Mouse (Mus musculus) kidney, postnatal 0 days (tissue): ENCODE measurements around the gene Slc25a39. TPM values are rescaled to one million over a fixed set of nuclear protein-coding genes. Genes with fewer than 3 reads are reported as not detected.
A peak's percentile ranks its signal among the peaks of the same experiment; 100 is the strongest.
"Not testable (repeated sequence)": the region's sequence is repeated elsewhere in the genome, so short reads cannot be mapped to it uniquely, and the experiment has no call there.

Experiments used
- ATAC-seq: fragments of 200-750 bp; cut with Nextera tagmentation; replicated peaks from 2 replicates; pipeline ENCODE4 v1.8.0; 2017; ENCODE audit warnings: low read depth, moderate number of reproducible peaks, moderate TSS enrichment, moderate library complexity; ENCODE audit not compliant: low FRiP score
- DNase-seq: peaks from one replicate; pipeline ENCODE4 v3.0.0-alpha.2; 2016; ENCODE audit warnings: low spot score
- H3K27ac ChIP-seq: fragments of 300-500 bp; sonication (generic); 2 replicates; pipeline ENCODE4 v1.5.1; 2014; ENCODE audit warnings: mild to moderate bottlenecking
- H3K27me3 ChIP-seq: fragments of 300-500 bp; sonication (generic); 2 replicates; pipeline ENCODE4 v1.6.1; 2014; ENCODE audit warnings: low read length, mixed read lengths; ENCODE audit not compliant: insufficient read depth
- H3K36me3 ChIP-seq: fragments of 300-500 bp; sonication (generic); 2 replicates; pipeline ENCODE4 v1.6.1; 2014; ENCODE audit warnings: low read length, mixed read lengths; ENCODE audit not compliant: insufficient read depth
- H3K4me1 ChIP-seq: fragments of 300-500 bp; sonication (generic); replicated peaks from 2 replicates; pipeline ENCODE4 v1.6.1; 2014; ENCODE audit warnings: antibody characterized with exemption, low read length, mixed read lengths; ENCODE audit not compliant: insufficient read depth
- H3K4me2 ChIP-seq: fragments of 300-500 bp; sonication (generic); 2 replicates; pipeline ENCODE4 v1.6.1; 2014; ENCODE audit warnings: mild to moderate bottlenecking, low read length, moderate library complexity, mixed read lengths
- H3K4me3 ChIP-seq: fragments of 300-500 bp; sonication (generic); replicated peaks from 2 replicates; pipeline ENCODE4 v1.5.1; 2014; ENCODE audit warnings: low read depth, low read length
- H3K9ac ChIP-seq: fragments of 300-500 bp; sonication (generic); 2 replicates; pipeline ENCODE4 v1.6.1; 2014; ENCODE audit warnings: low read depth, low read length
- H3K9me3 ChIP-seq: fragments of 300-500 bp; sonication (generic); replicated peaks from 2 replicates; pipeline ENCODE4 v1.6.1; 2016; ENCODE audit warnings: low read length, inconsistent platforms, mixed read lengths
- CTCF ChIP-seq: IDR thresholded peaks from 2 replicates; pipeline ENCODE4 v1.5.1; 2016; ENCODE audit warnings: antibody characterized with exemption, low read depth, mild to moderate bottlenecking, moderate library complexity
- WGBS: fragments of 180-500 bp; shearing (Covaris S2); extraction: QIAGEN DNeasy Blood & Tissue Kit; methylation state at CpG from one replicate; pipeline ENCODE4 v1.1.7; 2014; 5-methylcytosine and 5-hydroxymethylcytosine counted together
- polyA plus RNA-seq: library from polyadenylated mRNA; unstranded; fragments of >200 nt; fragmentation: Nextera tagmentation; extraction: Ambion mirVana; gene quantifications from 2 replicates; pipeline ENCODE4 v1.2.1, GENCODE M21; 2015

Gene Slc25a39
- polyA plus RNA-seq, 1 experiment from 2014 or later = 352 TPM

DNA sequence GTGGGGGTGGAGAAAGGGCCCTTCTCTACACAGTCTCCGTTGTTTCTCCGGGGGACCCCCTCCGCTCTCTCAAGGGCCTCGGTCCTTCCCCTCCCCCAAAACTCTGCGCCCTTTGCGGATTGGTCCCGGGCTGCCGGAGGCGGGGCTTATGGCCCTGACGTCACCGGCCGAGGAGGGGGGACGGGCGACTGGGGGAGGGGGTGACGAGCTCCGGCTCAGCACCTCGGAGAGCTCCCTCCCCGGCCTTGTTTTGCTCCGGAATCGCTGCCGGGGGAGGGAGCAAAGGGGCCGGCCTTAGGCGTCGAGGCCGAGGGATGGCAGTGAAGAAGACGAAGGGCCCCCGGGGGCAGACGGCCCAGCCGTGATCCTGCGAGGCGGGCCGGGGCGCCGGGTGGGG lies 14.5 kb downstream of the Slc25a39 start, which contains the start of gene Rundc3a:
Gene Rundc3a, plus strand, starts transcription at position 166 of the 397 bp plus-strand sequence.
- Histone ChIP-seq H3K27ac (no peak within 1 kb of the TSS; the same call in 1 of the 2 replicates), H3K36me3 (no peaks in the 10 kb centered on the region), H3K4me1 (peaks cover 14% of the 10 kb centered on the region), H3K27me3 (0 out of 2 replicates have a peak, but pooled peaks cover 3% of the 10 kb centered on the region), H3K9ac (no peak within 1 kb of the TSS), H3K4me2 (peak within 1 kb of the TSS; percentile 74), H3K4me3 (peak within 1 kb of the TSS; percentile 31), H3K9me3 (no peaks in the 10 kb centered on the region)
- no peak for TF ChIP-seq CTCF
- WGBS = 1% methylated on average over 31 of the region's 34 CpGs
- ATAC-seq (peak; percentile 58), DNase-seq (peak; percentile 86)

DNA sequence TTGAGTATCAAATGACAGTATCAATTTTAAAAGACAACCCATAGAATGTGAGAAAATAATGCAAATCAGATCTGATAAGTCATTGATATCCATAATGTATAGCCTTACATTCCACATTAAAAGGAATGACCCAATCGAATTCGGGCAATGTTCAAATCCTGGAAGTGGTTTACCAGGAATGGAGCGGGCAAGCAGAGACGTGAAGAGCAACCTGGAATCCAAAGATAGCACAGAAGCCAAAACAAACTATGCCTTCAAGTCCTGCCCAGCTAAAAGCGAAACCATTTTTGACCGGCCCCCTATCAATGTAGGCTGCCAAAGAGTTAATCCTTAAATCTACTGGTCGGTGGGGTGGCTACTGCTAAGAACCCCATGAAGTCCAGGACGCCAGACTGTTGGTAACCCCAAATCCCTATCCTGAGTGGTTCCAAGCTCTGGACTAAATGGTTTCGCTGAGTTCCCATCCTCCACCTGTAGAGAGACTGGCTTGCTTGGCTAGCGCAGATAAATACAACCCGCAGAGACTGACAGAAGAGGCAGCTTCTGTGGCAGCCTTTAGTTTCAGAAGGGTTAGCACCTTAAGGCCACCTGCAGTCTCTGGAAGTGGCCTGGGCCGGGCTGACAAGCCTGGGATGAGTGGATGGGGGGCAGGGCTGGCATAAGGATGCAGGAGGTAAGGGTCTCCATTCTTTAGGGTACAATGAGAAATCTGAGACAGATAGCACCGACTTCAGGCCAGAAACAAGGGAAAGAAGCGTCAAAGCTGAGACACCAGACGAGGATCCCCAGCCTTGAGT lies 15.1 kb downstream of the Slc25a39 start:
- no peak for TF ChIP-seq CTCF

DNA sequence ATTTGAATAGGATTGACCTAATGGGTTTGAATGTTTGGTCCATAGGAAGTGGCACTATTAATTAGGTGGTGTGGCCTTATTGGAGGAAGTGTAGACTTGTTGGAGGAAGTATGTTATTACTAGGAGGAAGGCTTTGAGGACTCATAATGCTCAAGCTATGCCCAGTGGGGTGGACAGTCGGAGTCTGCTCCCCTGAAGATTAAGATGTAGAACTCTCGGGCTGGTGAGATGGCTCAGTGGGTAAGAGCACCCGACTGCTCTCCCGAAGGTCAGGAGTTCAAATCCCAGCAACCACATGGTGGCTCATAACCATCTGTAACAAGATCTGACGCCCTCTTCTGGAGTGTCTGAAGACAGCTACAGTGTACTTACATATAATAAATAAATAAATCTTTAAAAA lies 18.3 kb downstream of the Slc25a39 start:
- H3K4me3 ChIP-seq, H3K27ac ChIP-seq, H3K36me3 ChIP-seq, H3K4me2 ChIP-seq, DNase-seq, H3K9me3 ChIP-seq, H3K27me3 ChIP-seq, H3K9ac ChIP-seq, ATAC-seq: not testable (repeated sequence)
- WGBS = 87% methylated on average over 4 of the region's 5 CpGs
- H3K4me1 ChIP-seq = peaks cover 14% of the 10 kb centered on the region

More for the DNA sequence above, 15.1 kb downstream of the Slc25a39 start:
- ATAC-seq = peak; percentile 12; the same call in 1 of the 2 replicates
- no peaks in the 10 kb centered on the region for H3K9me3 ChIP-seq
- no peaks in the 10 kb centered on the region for H3K36me3 ChIP-seq
- H3K27me3 ChIP-seq = 0 out of 2 replicates have a peak, but pooled peaks cover 3% of the 10 kb centered on the region
- no peak for DNase-seq
- peaks cover 14% of the 10 kb centered on the region for H3K4me1 ChIP-seq
- no peak overlapping the region for H3K9ac ChIP-seq
- no peak overlapping the region for H3K27ac ChIP-seq
- peak overlapping the region; percentile 31 for H3K4me3 ChIP-seq
- H3K4me2 ChIP-seq = peak overlapping the region; percentile 74
- WGBS = 20% methylated on average over 15 of the region's 15 CpGs

DNA sequence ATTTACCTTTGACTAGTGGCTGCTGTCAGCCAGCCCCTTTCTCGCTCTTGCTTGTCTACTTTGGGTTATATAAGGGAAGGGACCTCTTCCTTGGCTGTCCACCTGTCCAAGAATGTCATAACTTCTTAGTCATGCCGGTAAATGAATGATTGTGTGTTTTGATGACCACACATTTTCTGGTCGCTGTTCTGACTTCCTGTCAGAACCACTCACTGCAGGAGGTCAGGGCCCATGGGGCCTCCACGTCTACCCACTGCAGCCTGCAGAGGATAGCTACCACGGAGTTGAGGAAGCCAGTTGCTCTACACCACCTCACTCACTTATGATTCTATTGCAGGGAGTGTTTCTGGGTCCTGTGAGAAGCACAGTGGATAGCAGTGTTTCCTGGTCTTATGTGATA lies 21.6 kb downstream of the Slc25a39 start:
- no peak overlapping the region for H3K4me3 ChIP-seq
- H3K27ac ChIP-seq = no peak overlapping the region
- H3K36me3 ChIP-seq = no peaks in the 10 kb centered on the region
- H3K9me3 ChIP-seq = no peaks in the 10 kb centered on the region
- H3K27me3 ChIP-seq = no peaks in the 10 kb centered on the region
- no peak for TF ChIP-seq CTCF
- no peak overlapping the region for H3K9ac ChIP-seq
- ATAC-seq (no peak), DNase-seq (no peak)
- H3K4me1 ChIP-seq = no peaks in the 10 kb centered on the region
- WGBS = 50% methylated on average over 5 of the region's 5 CpGs
- H3K4me2 ChIP-seq = no peak overlapping the region

DNA sequence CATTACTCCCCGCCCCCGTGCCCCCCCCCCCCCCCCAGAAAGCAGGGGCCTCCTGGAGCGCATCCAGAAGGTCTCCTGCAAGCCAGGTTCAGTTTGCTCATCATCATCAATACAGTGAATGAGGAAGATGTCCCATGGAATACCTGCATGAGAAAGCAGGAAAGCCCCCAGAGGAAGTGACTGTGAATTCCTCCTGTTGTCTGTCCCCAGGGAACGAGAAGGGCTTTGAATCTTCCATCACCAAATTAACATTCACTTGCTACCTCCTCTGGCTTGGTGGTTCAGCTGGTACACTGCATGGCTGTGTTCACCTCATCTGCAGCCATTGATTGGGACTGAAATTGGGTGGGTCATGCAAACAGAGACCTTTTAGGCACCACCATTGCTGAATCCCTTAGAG lies 22.7 kb downstream of the Slc25a39 start:
- Histone ChIP-seq H3K4me3 (no peak overlapping the region), H3K4me2 (no peak overlapping the region), H3K9ac (no peak overlapping the region), H3K4me1 (no peaks in the 10 kb centered on the region), H3K9me3 (no peaks in the 10 kb centered on the region), H3K27ac (no peak overlapping the region), H3K27me3 (no peaks in the 10 kb centered on the region), H3K36me3 (no peaks in the 10 kb centered on the region)
- no peak for TF ChIP-seq CTCF
- WGBS = 62% methylated on average over 4 of the region's 4 CpGs
- ATAC-seq (no peak), DNase-seq (no peak)

DNA sequence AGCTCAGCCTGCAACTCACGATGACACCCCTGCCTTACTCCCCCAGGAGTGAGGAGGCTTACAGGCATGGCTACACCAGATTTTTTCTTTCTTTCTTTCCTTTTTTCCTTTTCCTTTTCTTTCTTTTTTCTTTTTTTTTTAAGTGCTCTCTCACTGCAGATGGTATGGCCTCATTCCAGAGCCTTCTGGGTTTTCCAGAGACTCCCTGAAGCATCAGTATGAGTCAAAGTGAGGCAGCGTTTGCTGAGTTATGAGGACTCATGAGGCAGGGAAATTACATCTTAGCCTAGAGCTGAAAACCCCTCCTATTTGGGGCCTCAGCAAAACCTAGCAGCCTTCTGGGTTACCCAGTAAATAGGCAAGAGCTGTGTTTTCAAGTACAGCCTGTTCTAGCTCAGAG lies 23.3 kb downstream of the Slc25a39 start:
- Histone ChIP-seq H3K27me3 (no peaks in the 10 kb centered on the region), H3K27ac (no peak overlapping the region), H3K4me1 (no peaks in the 10 kb centered on the region), H3K9ac (no peak overlapping the region), H3K4me3 (no peak overlapping the region), H3K4me2 (no peak overlapping the region), H3K36me3 (no peaks in the 10 kb centered on the region), H3K9me3 (no peaks in the 10 kb centered on the region)
- no peak for ATAC-seq
- 68% methylated on average over 2 of the region's 2 CpGs for WGBS
- DNase-seq = no peak
- no peak for TF ChIP-seq CTCF
